ENCODE assay signal across 8 mouse cellular contexts in genomic region chr10:75160171-75160900, GRCm38 (mm10). TPM values are rescaled to one million over a fixed set of nuclear protein-coding genes. Genes with fewer than 3 reads are reported as not detected.
DNase-seq lines count a peak whose midpoint lies in the region; TF ChIP-seq lines count a peak whose summit lies in the region.
"Had no signal": no experiment of that assay in that cellular context is flagged by ENCODE, and none has a peak within 500 bp of the region (broad histone marks: within the 10 kb centered on the region; RNA-seq: fewer than 3 reads in every experiment).

No protein-coding gene starts in this region.

- peak in 1 of 2 experiments; percentile 49; a peak in 2 of 4 replicates for TF ChIP-seq CTCF in CH12.LX (conservative IDR thresholded peaks at IDR 0.05 in 1 of 2, IDR thresholded peaks at IDR 0.05 in 1 of 2; ENCODE audit: low read depth in 2 of 2, low read length in 2 of 2)

- intact Hi-C loops in heart, postnatal 25 days (cut with DNase I) = no loop called here

- no peak overlapping the region for H3K9ac ChIP-seq in CH12.LX (ENCODE audit: insufficient read depth, low read depth)
- H3K9ac ChIP-seq: hindbrain, embryonic 15.5 days had no signal

- TF ChIP-seq EP300 in CH12.LX (IDR thresholded peaks at IDR 0.05; ENCODE audit: low read length) = no peak

- TF ChIP-seq POLR2A in CH12.LX (IDR thresholded peaks at IDR 0.05; ENCODE audit: low read depth, low read length) = no peak

- peaks cover 44 to 95% of the 10 kb centered on the region in 2 experiments for H3K36me3 ChIP-seq in CH12.LX (replicated peaks in 1 of 2; ENCODE audit: control insufficient read depth in 1 of 2, insufficient read depth in 1 of 2, low read length in 1 of 2)

- peak; percentile 37 for DNase-seq in layer of hippocampus, adult 11-12 months (ENCODE audit: low spot score)
- DNase-seq in layer of hippocampus, adult 9-10 months (ENCODE audit: low spot score) = no peak
- DNase-seq in CH12.LX (ENCODE audit: extremely low read depth) (no peak), NIH3T3 (ENCODE audit: low read depth) (peak; percentile 39)
- peak; percentile 52 for DNase-seq in kidney, postnatal 10 days
- no peak for DNase-seq in heart, postnatal 4 days
- no peak for DNase-seq in heart, postnatal 25 days (ENCODE audit: low spot score)

- H3K4me2 ChIP-seq in CH12.LX (ENCODE audit: insufficient read depth, low read depth, poor library complexity, severe bottlenecking) = no peak overlapping the region
- H3K4me2 ChIP-seq: hindbrain, embryonic 15.5 days had no signal

- no peaks in the 10 kb centered on the region for H3K79me2 ChIP-seq in CH12.LX (replicated peaks; ENCODE audit: control insufficient read depth, extremely low read depth, insufficient read depth, poor library complexity, severe bottlenecking)

- peak; percentile 17 for TF ChIP-seq RAD21 in CH12.LX (IDR thresholded peaks at IDR 0.05; ENCODE audit: low read depth, low read length)

- no peak overlapping the region for H3K27ac ChIP-seq in CH12.LX (ENCODE audit: insufficient read depth, low read depth)
- H3K27ac ChIP-seq: hindbrain, embryonic 15.5 days had no signal

- peaks cover 0 to 13% of the 10 kb centered on the region in 2 experiments; a peak in 2 of 4 replicates for H3K4me1 ChIP-seq in CH12.LX (ENCODE audit: control insufficient read depth in 1 of 2, insufficient read depth in 2 of 2)
- H3K4me1 ChIP-seq: hindbrain, embryonic 15.5 days had no signal

- dilution Hi-C loops in CH12.LX (cut with MboI; ENCODE audit: extremely low pct_ligation_motif_present, extremely low pct_unique_long_range_greater_than_20kb, low sequenced_read_pairs) = no loop called here

- no peaks in the 10 kb centered on the region for H3K27me3 ChIP-seq in CH12.LX (replicated peaks)
- H3K27me3 ChIP-seq: hindbrain, embryonic 15.5 days had no signal

- in situ Hi-C loops in CH12.LX (cut with MboI; ENCODE audit: low pct_ligation_motif_present, low pct_unique_long_range_greater_than_20kb, low sequenced_read_pairs) = no loop called here

- H3K9me3 ChIP-seq in CH12.LX (replicated peaks; ENCODE audit: low read length) = peaks cover 18% of the 10 kb centered on the region
- H3K9me3 ChIP-seq: hindbrain, embryonic 15.5 days had no signal

- H3K4me3 ChIP-seq in CH12.LX (replicated peaks in 1 of 3; ENCODE audit: low read depth in 2 of 3, low read length in 2 of 3, poor library complexity in 1 of 3) = no peak overlapping the region
- H3K4me3 ChIP-seq: hindbrain, embryonic 15.5 days had no signal

TF ChIP-seq in CH12.LX, 34 proteins besides CTCF, POLR2A, EP300 and RAD21:
- TF ChIP-seq SMC3 (IDR thresholded peaks at IDR 0.05; ENCODE audit: low read depth, low read length) (no peak; the same call in 1 of the 2 replicates), KAT2A (IDR thresholded peaks at IDR 0.05; ENCODE audit: insufficient replicate concordance, low read length) (no peak), USF1 (IDR thresholded peaks at IDR 0.05; ENCODE audit: low read depth, low read length) (no peak), MAFK (IDR thresholded peaks at IDR 0.05; ENCODE audit: insufficient replicate concordance, low read length) (no peak), BHLHE40 (IDR thresholded peaks at IDR 0.05; ENCODE audit: low read depth, low read length) (no peak), SIN3A (IDR thresholded peaks at IDR 0.05; ENCODE audit: low read length) (no peak)

RNA-seq across cellular contexts. Expression of gene Specc1l, which starts 51.5 kb away (rescaled TPM):
- total RNA-seq in CH12.LX (2012; rRNA removed) = 21.0 and 21.1 TPM in 2 replicates
- 15.3 and 18.6 TPM in 2 replicates for total RNA-seq in CH12.LX (2014; rRNA removed)
- 23.6 and 25.1 TPM in 2 replicates for polyA plus RNA-seq in CH12.LX (2012; ENCODE audit: insufficient read length, low read depth)
- 10 to 100 TPM; 47.6 to 48.8 TPM for total RNA-seq in heart, postnatal 4 days (2021)
- 10 to 100 TPM; 38.5 to 39.5 TPM for total RNA-seq in heart, postnatal 25 days (2021)

Comparison
In these comparisons a context has a peak if more than half of its experiments do, and no peak if none do; other contexts are left out.
1. DNase-seq: peak in layer of hippocampus, adult 11-12 months (single experiment), NIH3T3 (single experiment) and kidney, postnatal 10 days (single experiment); none in layer of hippocampus, adult 9-10 months (single experiment), CH12.LX (single experiment), heart, postnatal 4 days (single experiment) and heart, postnatal 25 days (single experiment).